Mouse (Mus musculus): Measurements from ENCODE around the gene Vmn1r58. TPM values are rescaled to one million over a fixed set of nuclear protein-coding genes. Genes with fewer than 3 reads are reported as not detected.
"Not testable (repeated sequence)": the region's sequence is repeated elsewhere in the genome, so short reads cannot be mapped to it uniquely, and the experiment has no call there.

Vmn1r58 gene
- polyA plus RNA-seq (2014; fragmentation: Nextera tagmentation; extraction: Ambion mirVana) = not detected in 2 replicates

DNA sequence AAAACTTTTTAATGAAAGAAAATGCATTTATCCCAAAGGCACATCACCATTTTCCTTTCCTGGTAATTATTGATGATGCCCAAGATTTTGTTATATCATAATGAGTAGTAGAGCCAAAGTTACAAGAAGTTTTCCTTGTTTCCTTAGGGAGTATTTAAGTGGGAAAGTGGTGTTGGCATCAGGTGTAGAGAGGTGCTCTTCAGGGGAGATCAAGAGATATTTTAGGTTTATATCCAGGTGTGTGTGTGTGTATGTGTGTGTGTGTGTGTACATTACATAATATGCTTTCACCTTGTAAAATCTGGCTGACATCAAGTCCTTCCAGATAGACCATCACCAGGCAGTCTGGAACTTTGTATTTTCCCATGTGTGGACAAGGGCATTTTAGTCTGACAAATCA lies at the start of gene Vmn1r58:
TSS of gene Vmn1r58 (minus strand) at position 101 of the 400 bp plus-strand sequence.
- not testable (repeated sequence) for H3K4me3 ChIP-seq (ENCODE audit: low read depth, low read length); H3K9me3 ChIP-seq (ENCODE audit: control insufficient read depth, low read length); H3K27ac ChIP-seq (ENCODE audit: low read depth, low read length); H3K27me3 ChIP-seq (ENCODE audit: control insufficient read depth, insufficient read depth, low read length); H3K36me3 ChIP-seq (ENCODE audit: control insufficient read depth, insufficient read depth, low read length); H3K4me2 ChIP-seq (ENCODE audit: low read depth, low read length); H3K9ac ChIP-seq (replicated peaks; ENCODE audit: low read depth, low read length); H3K4me1 ChIP-seq (ENCODE audit: control insufficient read depth, insufficient read depth, low read length); ATAC-seq (ENCODE audit: low read depth)

DNA sequence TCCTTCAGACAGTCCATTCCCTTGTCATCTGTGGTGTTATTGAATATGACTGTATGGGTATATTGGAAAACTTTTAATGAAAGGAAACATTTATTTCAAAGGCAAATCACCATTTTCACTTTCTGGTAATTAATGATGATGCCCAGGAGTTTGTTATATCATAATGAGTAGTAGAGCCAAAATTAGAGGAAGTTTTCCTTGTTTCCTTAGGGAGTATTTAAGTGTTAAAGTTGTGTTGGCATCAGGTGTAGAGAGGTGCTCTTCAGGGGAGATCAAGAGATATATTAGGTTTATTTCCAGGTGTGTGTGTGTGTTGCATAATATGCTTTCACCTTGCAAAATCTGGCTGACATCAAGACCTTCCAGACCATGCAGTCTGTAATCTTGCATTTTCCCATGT lies 43.5 kb upstream of the Vmn1r58 start, which contains the start of gene Vmn1r59:
TSS of gene Vmn1r59 (minus strand) at position 101 of the 400 bp plus-strand sequence.
- no peaks in the 10 kb centered on the region for H3K36me3 ChIP-seq (ENCODE audit: control insufficient read depth, insufficient read depth, low read length)
- H3K9ac ChIP-seq (replicated peaks; ENCODE audit: low read depth, low read length) = no peak within 1 kb of the TSS
- ATAC-seq (ENCODE audit: low read depth) = no peak
- H3K27me3 ChIP-seq (ENCODE audit: control insufficient read depth, insufficient read depth, low read length) = no peaks in the 10 kb centered on the region
- no peak within 1 kb of the TSS for H3K4me3 ChIP-seq (ENCODE audit: low read depth, low read length)
- H3K9me3 ChIP-seq (ENCODE audit: control insufficient read depth, low read length) = peaks cover 4% of the 10 kb centered on the region
- H3K27ac ChIP-seq (ENCODE audit: low read depth, low read length) = no peak within 1 kb of the TSS
- H3K4me2 ChIP-seq (ENCODE audit: low read depth, low read length) = no peak within 1 kb of the TSS
- no peaks in the 10 kb centered on the region for H3K4me1 ChIP-seq (ENCODE audit: control insufficient read depth, insufficient read depth, low read length)

DNA sequence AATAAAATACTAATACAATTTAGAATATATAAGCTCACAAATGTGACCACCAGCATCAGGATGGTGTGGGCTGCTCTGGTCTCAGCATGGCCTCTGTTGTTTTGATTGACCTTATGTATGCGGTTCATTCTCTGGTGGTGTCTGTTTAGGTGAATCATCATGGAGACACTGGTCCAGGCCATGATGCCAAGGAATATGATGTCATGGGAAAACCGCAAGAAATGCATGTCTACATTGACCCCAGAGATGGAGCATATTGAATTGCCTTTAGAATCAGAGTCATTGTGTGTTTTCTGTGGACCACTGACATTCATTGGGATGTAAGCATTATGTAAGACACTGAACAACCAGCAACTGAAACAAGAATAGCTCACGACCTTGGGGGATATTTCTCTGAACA lies 40.8 kb upstream of the Vmn1r58 start:
- ATAC-seq (ENCODE audit: low read depth); H3K9me3 ChIP-seq (ENCODE audit: control insufficient read depth, low read length); H3K4me3 ChIP-seq (ENCODE audit: low read depth, low read length); H3K27ac ChIP-seq (ENCODE audit: low read depth, low read length); H3K27me3 ChIP-seq (ENCODE audit: control insufficient read depth, insufficient read depth, low read length); H3K4me2 ChIP-seq (ENCODE audit: low read depth, low read length); H3K4me1 ChIP-seq (ENCODE audit: control insufficient read depth, insufficient read depth, low read length); H3K9ac ChIP-seq (replicated peaks; ENCODE audit: low read depth, low read length); H3K36me3 ChIP-seq (ENCODE audit: control insufficient read depth, insufficient read depth, low read length): not testable (repeated sequence)
- WGBS = 78% methylated on average over 3 of the region's 3 CpGs

DNA sequence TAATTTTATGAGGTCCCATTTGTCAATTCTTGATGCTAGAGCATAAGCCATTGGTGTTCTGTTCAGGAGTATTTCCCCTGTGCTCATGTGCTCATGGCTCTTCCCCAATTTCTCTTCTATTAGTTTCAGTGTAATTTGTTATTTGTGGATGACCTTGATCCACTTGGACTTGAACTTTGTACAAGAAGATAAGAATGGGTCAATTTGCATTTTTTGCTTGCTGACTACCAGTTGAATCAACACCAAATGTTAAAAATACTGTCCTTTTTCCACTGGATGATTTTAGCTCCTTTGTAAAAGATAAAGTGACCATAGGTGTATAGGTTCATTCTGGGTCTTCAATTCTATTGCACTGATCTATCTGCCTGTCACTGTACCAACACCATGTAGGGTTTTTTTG lies 35.4 kb upstream of the Vmn1r58 start:
- no peak overlapping the region for H3K9ac ChIP-seq (replicated peaks; ENCODE audit: low read depth, low read length)
- no peaks in the 10 kb centered on the region for H3K36me3 ChIP-seq (ENCODE audit: control insufficient read depth, insufficient read depth, low read length)
- H3K4me1 ChIP-seq (ENCODE audit: control insufficient read depth, insufficient read depth, low read length) = no peaks in the 10 kb centered on the region
- H3K4me2 ChIP-seq (ENCODE audit: low read depth, low read length) = no peak overlapping the region
- no peaks in the 10 kb centered on the region for H3K27me3 ChIP-seq (ENCODE audit: control insufficient read depth, insufficient read depth, low read length)
- H3K9me3 ChIP-seq (ENCODE audit: control insufficient read depth, low read length) = no peaks in the 10 kb centered on the region; the same call in none of the 2 replicates
- ATAC-seq (ENCODE audit: low read depth) = no peak
- no peak overlapping the region for H3K27ac ChIP-seq (ENCODE audit: low read depth, low read length)
- no peak overlapping the region for H3K4me3 ChIP-seq (ENCODE audit: low read depth, low read length)

DNA sequence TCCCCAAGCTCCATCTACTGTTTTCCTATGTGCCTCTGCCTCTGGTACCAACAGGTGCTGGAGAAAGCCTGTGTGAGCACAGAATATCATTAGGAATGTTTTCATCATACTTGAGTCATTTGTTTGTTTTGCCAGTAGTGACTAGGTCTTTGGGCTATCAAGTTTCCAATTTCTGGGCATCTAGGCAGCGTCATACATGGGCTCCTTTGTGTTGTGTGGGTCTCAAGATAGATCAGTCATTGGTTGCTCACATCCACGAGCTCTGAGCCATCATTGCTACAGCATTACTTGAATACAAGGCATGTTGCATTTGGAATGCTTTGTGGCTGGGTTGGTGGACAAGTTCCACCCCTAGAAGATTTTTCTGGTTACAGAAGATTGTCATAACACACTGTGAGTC lies 7.0 kb downstream of the Vmn1r58 start:
- Histone ChIP-seq H3K4me3 (ENCODE audit: low read depth, low read length) (no peak overlapping the region), H3K9me3 (ENCODE audit: control insufficient read depth, low read length) (no peaks in the 10 kb centered on the region; the same call in 1 of the 2 replicates), H3K36me3 (ENCODE audit: control insufficient read depth, insufficient read depth, low read length) (no peaks in the 10 kb centered on the region), H3K27me3 (ENCODE audit: control insufficient read depth, insufficient read depth, low read length) (no peaks in the 10 kb centered on the region), H3K27ac (ENCODE audit: low read depth, low read length) (no peak overlapping the region), H3K9ac (replicated peaks; ENCODE audit: low read depth, low read length) (no peak overlapping the region), H3K4me2 (ENCODE audit: low read depth, low read length) (no peak overlapping the region), H3K4me1 (ENCODE audit: control insufficient read depth, insufficient read depth, low read length) (no peaks in the 10 kb centered on the region)
- 43% methylated on average over 2 of the region's 2 CpGs for WGBS
- ATAC-seq (ENCODE audit: low read depth) = no peak

DNA sequence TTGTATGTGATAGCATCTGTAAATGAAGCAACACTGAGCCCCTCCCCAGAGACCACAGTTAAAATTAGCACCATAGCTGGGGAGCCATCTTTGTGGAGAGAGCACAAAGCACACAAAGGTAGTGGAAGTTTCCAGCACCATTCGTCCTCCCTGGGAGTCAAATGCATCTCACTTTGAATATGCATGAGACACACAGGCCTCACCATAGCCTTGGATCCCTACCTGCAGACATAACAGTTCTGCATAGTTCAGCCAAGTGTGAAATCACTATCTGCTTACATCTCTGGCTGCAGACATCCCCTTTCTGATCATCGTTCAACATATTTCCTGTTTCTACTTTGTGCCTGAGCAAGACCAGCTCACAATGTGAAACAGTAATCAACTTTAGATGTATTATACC lies 46.5 kb downstream of the Vmn1r58 start:
- no peak overlapping the region for H3K4me2 ChIP-seq (ENCODE audit: low read depth, low read length)
- H3K27ac ChIP-seq (ENCODE audit: low read depth, low read length) = no peak overlapping the region
- 78% methylated on average over 2 of the region's 2 CpGs for WGBS
- H3K36me3 ChIP-seq (ENCODE audit: control insufficient read depth, insufficient read depth, low read length) = no peaks in the 10 kb centered on the region
- ATAC-seq (ENCODE audit: low read depth) = no peak
- H3K4me1 ChIP-seq (ENCODE audit: control insufficient read depth, insufficient read depth, low read length) = no peaks in the 10 kb centered on the region
- no peaks in the 10 kb centered on the region for H3K27me3 ChIP-seq (ENCODE audit: control insufficient read depth, insufficient read depth, low read length)
- no peak overlapping the region for H3K9ac ChIP-seq (replicated peaks; ENCODE audit: low read depth, low read length)
- no peak overlapping the region for H3K4me3 ChIP-seq (ENCODE audit: low read depth, low read length)
- H3K9me3 ChIP-seq (ENCODE audit: control insufficient read depth, low read length) = peaks cover 4% of the 10 kb centered on the region; the same call in 1 of the 2 replicates

DNA sequence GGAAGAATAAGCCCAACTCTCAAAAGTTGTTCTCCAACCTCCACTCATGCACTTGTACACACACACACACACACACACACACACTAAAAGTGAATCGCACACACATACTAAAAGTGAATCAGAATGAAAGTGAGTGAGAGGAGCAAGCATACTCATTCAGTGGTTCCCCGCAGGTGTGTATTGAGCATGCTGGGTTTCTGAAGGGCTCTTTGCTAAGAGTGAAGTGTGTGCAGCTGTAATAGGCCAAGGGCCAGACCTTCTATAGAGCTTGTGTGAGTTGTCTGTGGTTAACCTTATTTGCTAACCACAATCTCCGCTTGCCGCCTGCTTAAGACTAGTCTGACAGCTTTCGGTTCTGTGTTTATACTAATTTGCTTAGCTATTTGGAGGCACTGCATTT lies 49.6 kb downstream of the Vmn1r58 start:
- Histone ChIP-seq H3K4me3 (ENCODE audit: low read depth, low read length) (no peak overlapping the region), H3K4me1 (ENCODE audit: control insufficient read depth, insufficient read depth, low read length) (no peaks in the 10 kb centered on the region), H3K27me3 (ENCODE audit: control insufficient read depth, insufficient read depth, low read length) (no peaks in the 10 kb centered on the region), H3K9me3 (ENCODE audit: control insufficient read depth, low read length) (peaks cover 4% of the 10 kb centered on the region; the same call in 1 of the 2 replicates), H3K27ac (ENCODE audit: low read depth, low read length) (no peak overlapping the region), H3K4me2 (ENCODE audit: low read depth, low read length) (no peak overlapping the region), H3K9ac (replicated peaks; ENCODE audit: low read depth, low read length) (no peak overlapping the region), H3K36me3 (ENCODE audit: control insufficient read depth, insufficient read depth, low read length) (no peaks in the 10 kb centered on the region)
- 95% methylated on average over 5 of the region's 5 CpGs for WGBS
- ATAC-seq (ENCODE audit: low read depth) = no peak

Other genes starting within 250 kb of the Vmn1r58 start
- gene Vmn1r56, start 216.6 kb downstream of the Vmn1r58 start, polyA plus RNA-seq (2014; fragmentation: Nextera tagmentation; extraction: Ambion mirVana) = not detected in 2 replicates
- not detected in 2 replicates for gene Vmn1r57, start 194.9 kb downstream of the Vmn1r58 start, polyA plus RNA-seq (2014; fragmentation: Nextera tagmentation; extraction: Ambion mirVana)
- gene Gm5065, start 62.9 kb downstream of the Vmn1r58 start, polyA plus RNA-seq (2014; fragmentation: Nextera tagmentation; extraction: Ambion mirVana) = not detected in 2 replicates
- gene Nlrp2, start 62.4 kb downstream of the Vmn1r58 start, polyA plus RNA-seq (2014; fragmentation: Nextera tagmentation; extraction: Ambion mirVana) = not detected in 2 replicates
- gene Vmn1r59, start 43.4 kb upstream of the Vmn1r58 start, polyA plus RNA-seq (2014; fragmentation: Nextera tagmentation; extraction: Ambion mirVana) = not detected in 2 replicates
- not detected in 2 replicates for gene Vmn2r28, start 80.6 kb upstream of the Vmn1r58 start, polyA plus RNA-seq (2014; fragmentation: Nextera tagmentation; extraction: Ambion mirVana)
- not detected in 2 replicates for gene Vmn1r60, start 133.9 kb upstream of the Vmn1r58 start, polyA plus RNA-seq (2014; fragmentation: Nextera tagmentation; extraction: Ambion mirVana)
- gene Vmn1r61, start 199.9 kb upstream of the Vmn1r58 start, polyA plus RNA-seq (2014; fragmentation: Nextera tagmentation; extraction: Ambion mirVana) = not detected in 2 replicates